Mouse (Mus musculus) hindbrain, embryonic 12.5 days (tissue): ENCODE measurements around the gene Negr1. TPM values are rescaled to one million over a fixed set of nuclear protein-coding genes. Genes with fewer than 3 reads are reported as not detected.
A peak's percentile ranks its signal among the peaks of the same experiment; 100 is the strongest.

ENCODE experiments used
- ATAC-seq: fragments of 200-750 bp; cut with Nextera tagmentation; 2 replicates; pipeline ENCODE4 v1.8.0; 2017; ENCODE audit warnings: moderate TSS enrichment; ENCODE audit not compliant: low FRiP score
- H3K27ac ChIP-seq: fragments of 300-500 bp; sonication (generic); 2 replicates; pipeline ENCODE4 v1.5.1; 2016; ENCODE audit warnings: mild to moderate bottlenecking
- H3K27me3 ChIP-seq: fragments of 300-500 bp; sonication (generic); 2 replicates; pipeline ENCODE4 v1.6.1; 2016; ENCODE audit warnings: mild to moderate bottlenecking
- H3K36me3 ChIP-seq: fragments of 300-500 bp; sonication (generic); 2 replicates; pipeline ENCODE4 v1.6.1; 2016; ENCODE audit warnings: mild to moderate bottlenecking
- H3K4me1 ChIP-seq: fragments of 300-500 bp; sonication (generic); 2 replicates; pipeline ENCODE4 v1.6.1; 2016
- H3K4me2 ChIP-seq: fragments of 300-500 bp; sonication (generic); replicated peaks from 2 replicates; pipeline ENCODE4 v1.6.1; 2016; ENCODE audit warnings: mild to moderate bottlenecking
- H3K4me3 ChIP-seq: fragments of 300-500 bp; sonication (generic); 2 replicates; pipeline ENCODE4 v1.5.1; 2016; ENCODE audit warnings: mild to moderate bottlenecking
- H3K9ac ChIP-seq: fragments of 300-500 bp; sonication (generic); 2 replicates; pipeline ENCODE4 v1.6.1; 2016; ENCODE audit warnings: mild to moderate bottlenecking, moderate library complexity
- H3K9me3 ChIP-seq: fragments of 300-500 bp; sonication (generic); replicated peaks from 2 replicates; pipeline ENCODE4 v1.6.1; 2016; ENCODE audit warnings: mild to moderate bottlenecking
- WGBS: fragments of 180-500 bp; shearing (Covaris S2); methylation state at CpG from one replicate; pipeline ENCODE4 v1.1.7; 2016; 5-methylcytosine and 5-hydroxymethylcytosine counted together
- polyA plus RNA-seq: library from polyadenylated mRNA; unstranded; fragments of >200 nt; fragmentation: Nextera tagmentation; extraction: Ambion mirVana; gene quantifications from 2 replicates; pipeline ENCODE4 v1.2.1, GENCODE M21; 2016

Negr1 gene
- polyA plus RNA-seq, 1 experiment from 2014 or later, result 15.4 TPM

DNA sequence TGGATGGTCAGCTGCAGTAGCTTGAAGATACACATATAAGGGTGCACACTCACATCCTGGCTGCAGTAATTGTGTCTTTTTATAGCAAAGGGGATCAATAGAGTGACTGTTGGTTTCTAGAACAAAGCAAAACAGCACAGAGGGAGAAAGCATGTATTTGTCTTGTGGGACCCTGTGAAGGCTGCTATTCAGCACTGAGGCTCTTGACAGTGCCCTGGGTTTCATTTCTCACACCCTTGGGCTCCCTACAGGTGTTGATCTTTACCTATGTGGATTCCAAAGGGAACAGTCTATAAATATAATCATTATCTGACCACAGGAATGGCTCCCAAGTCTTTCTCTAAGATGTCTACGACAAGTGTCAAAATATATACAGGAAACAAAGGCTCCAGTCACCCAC is 693.9 kb downstream of the Negr1 start:
- Histone ChIP-seq H3K27ac (0 out of 2 replicates have a peak overlapping the region, but pooled peaks have one; percentile 12), H3K4me2 (no peak overlapping the region), H3K9ac (no peak overlapping the region), H3K4me3 (no peak overlapping the region), H3K27me3 (no peaks in the 10 kb centered on the region), H3K4me1 (peaks cover 6% of the 10 kb centered on the region), H3K36me3 (no peaks in the 10 kb centered on the region), H3K9me3 (no peaks in the 10 kb centered on the region)
- ATAC-seq, result no peak
- 44% methylated on average over 1 of the region's 1 CpGs for WGBS

DNA sequence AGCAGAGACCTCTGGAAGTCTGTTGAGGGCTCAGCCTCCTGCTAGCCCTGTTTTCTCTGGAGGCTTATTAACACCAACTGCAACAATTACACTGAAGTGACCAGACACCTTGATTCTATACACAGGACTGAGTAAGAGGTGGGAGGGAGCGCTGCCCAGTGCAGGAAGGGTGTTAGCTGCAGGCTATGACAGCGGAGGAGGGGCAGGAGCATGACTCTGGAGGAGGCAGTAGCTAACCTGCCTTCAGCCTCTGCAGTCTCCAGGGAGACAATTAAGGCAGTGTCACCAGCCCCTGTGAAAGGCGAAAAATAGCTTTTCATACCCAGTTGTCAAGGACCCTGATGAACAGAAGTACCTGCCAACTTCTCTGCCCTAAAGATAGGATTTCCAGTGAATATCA is 694.3 kb downstream of the Negr1 start:
- no peaks in the 10 kb centered on the region for H3K9me3 ChIP-seq
- 42% methylated on average over 3 of the region's 3 CpGs for WGBS
- no peak for ATAC-seq

DNA sequence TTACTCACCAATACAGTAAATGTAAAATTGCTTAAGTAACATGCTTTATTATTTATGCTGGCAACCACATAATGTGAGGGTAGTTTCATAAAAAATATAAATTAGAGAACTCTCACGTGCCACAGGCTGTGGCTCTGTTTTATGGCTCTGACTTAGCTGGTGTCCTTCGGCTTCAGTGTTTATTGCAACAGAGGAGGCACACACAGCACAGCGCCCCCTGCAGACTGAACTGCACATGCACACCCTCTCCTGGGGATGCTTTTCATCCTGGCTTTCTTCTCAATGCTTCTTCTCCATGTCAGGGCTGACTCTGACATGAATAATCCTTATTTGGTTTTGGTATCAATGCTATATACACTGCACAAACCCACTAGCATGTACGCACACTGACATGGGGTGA is 707.1 kb downstream of the Negr1 start:
- H3K4me2 ChIP-seq, result no peak overlapping the region
- WGBS, result 66% methylated on average over 4 of the region's 4 CpGs
- H3K27me3 ChIP-seq, result no peaks in the 10 kb centered on the region
- no peak overlapping the region for H3K4me3 ChIP-seq
- H3K9me3 ChIP-seq, result no peaks in the 10 kb centered on the region
- H3K9ac ChIP-seq, result no peak overlapping the region
- no peak for ATAC-seq
- H3K27ac ChIP-seq, result no peak overlapping the region
- no peaks in the 10 kb centered on the region for H3K4me1 ChIP-seq
- H3K36me3 ChIP-seq, result no peaks in the 10 kb centered on the region

More for the DNA sequence above, 694.3 kb downstream of the Negr1 start:
- H3K4me2 ChIP-seq, result no peak overlapping the region
- H3K36me3 ChIP-seq, result no peaks in the 10 kb centered on the region
- no peaks in the 10 kb centered on the region for H3K27me3 ChIP-seq
- H3K9ac ChIP-seq, result no peak overlapping the region
- H3K4me3 ChIP-seq, result no peak overlapping the region
- peaks cover 6% of the 10 kb centered on the region for H3K4me1 ChIP-seq
- 0 out of 2 replicates have a peak overlapping the region, but pooled peaks have one; percentile 12 for H3K27ac ChIP-seq

DNA sequence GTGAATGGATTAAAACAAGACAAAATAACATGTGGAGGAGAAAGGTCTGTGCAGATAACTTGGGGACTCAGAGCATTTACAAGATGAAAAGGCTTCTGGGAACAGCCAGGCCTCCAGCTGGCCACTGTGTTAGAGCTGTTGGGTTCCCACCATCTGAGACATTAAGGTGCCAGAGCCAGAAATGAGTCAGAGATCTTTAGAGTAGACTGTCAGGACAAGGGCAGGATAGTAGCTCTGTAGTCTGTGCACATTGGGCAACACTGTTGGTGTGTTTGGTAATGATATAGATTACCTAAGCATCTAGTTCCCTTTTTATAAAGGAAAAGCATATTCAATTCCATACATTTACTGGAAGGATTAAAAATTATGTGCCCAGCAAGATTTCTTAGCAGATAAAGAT is 710.8 kb downstream of the Negr1 start:
- H3K27me3 ChIP-seq, result no peaks in the 10 kb centered on the region
- H3K4me2 ChIP-seq, result no peak overlapping the region
- no peaks in the 10 kb centered on the region for H3K4me1 ChIP-seq
- no peaks in the 10 kb centered on the region for H3K9me3 ChIP-seq
- H3K36me3 ChIP-seq, result no peaks in the 10 kb centered on the region
- H3K9ac ChIP-seq, result no peak overlapping the region
- H3K4me3 ChIP-seq, result no peak overlapping the region
- no peak overlapping the region for H3K27ac ChIP-seq
- ATAC-seq, result no peak

DNA sequence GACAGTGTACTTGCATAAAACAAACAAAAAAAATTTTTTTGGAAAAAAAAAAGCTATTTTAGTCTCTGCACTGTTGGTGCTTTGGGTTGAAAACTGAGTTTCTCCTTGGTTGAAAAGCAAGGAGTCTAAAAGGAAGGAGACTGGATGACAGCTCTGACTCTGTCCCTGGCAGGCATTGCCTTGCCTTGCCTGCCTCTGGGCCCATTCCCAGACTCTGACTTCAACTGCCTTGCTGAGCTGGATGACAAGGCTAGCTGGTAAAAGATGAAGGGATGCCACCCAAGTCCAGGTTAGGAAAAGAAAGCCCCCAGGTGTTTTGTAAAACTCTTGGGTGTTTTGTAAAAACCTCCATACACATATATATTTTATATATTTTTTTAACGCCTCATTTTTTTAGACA is 712.5 kb downstream of the Negr1 start:
- Histone ChIP-seq H3K9ac (no peak overlapping the region), H3K4me2 (no peak overlapping the region), H3K4me1 (no peaks in the 10 kb centered on the region), H3K36me3 (no peaks in the 10 kb centered on the region), H3K27ac (no peak overlapping the region), H3K9me3 (no peaks in the 10 kb centered on the region), H3K4me3 (no peak overlapping the region), H3K27me3 (no peaks in the 10 kb centered on the region)
- ATAC-seq, result no peak
- WGBS, result 89% methylated on average over 1 of the region's 1 CpGs

DNA sequence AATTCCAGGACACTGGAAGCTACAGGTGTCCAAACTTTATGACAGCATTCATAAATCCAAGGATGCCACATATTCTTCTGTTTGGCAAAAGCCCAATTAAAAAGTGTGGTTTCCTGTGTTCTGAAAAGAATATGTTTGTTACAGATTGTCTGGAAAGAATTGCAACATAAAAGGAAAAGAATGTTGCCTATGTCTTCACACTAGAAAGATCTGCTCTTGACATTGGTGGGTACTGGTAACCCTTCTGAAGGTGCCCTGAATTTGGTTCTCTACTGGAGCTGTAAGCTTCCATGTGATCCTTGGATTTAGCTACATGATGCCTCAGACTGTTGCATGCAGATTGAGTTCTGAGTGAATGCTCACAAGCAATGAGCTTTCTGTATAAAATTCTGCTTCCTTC is 718.1 kb downstream of the Negr1 start:
- Histone ChIP-seq H3K4me2 (no peak overlapping the region), H3K4me3 (no peak overlapping the region), H3K27me3 (no peaks in the 10 kb centered on the region), H3K4me1 (no peaks in the 10 kb centered on the region), H3K27ac (no peak overlapping the region), H3K9ac (no peak overlapping the region), H3K9me3 (no peaks in the 10 kb centered on the region), H3K36me3 (no peaks in the 10 kb centered on the region)
- no peak for ATAC-seq

DNA sequence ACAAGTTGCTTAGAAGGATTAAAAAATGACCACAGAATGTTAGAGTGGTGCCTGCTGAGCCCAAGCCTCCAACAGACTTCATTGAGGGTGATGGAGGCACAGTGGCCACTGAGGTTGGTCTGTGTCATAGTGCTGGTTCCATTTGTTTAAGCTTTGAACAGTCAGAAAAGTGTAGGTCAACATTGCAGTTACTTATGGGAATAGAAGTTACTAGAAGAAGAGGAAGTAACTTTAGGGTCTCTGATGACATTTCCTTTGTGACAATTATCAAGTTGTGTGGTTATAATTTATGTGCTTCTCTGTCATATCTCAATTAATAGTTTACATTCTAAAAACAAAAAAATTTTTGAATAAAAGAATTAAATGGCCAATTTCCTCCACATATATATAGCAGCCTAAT is 719.7 kb downstream of the Negr1 start:
- no peak for ATAC-seq
- Histone ChIP-seq H3K4me3 (no peak overlapping the region), H3K9ac (no peak overlapping the region), H3K4me2 (no peak overlapping the region), H3K4me1 (no peaks in the 10 kb centered on the region), H3K27ac (no peak overlapping the region), H3K9me3 (no peaks in the 10 kb centered on the region), H3K27me3 (no peaks in the 10 kb centered on the region), H3K36me3 (no peaks in the 10 kb centered on the region)

DNA sequence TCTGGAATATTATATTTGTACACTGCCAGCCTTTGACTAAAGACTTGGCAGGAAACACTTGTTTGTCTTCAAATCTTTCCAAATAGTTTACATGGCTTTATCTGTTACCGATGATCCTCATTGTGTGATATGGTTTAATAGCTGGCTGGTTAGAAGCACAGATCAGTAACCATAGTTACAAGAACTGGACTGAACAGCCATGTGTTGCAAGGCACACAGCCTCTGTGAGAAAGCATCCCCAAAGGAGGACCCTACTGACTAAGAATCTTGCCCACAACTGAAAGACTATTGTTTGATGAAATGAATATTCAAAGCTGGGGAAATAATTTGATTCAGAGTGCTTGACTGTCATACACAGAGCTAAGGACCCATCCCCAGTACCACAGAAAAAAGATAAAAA is 729.7 kb downstream of the Negr1 start:
- WGBS, result 26% methylated on average over 1 of the region's 1 CpGs
- no peak overlapping the region for H3K4me3 ChIP-seq

DNA sequence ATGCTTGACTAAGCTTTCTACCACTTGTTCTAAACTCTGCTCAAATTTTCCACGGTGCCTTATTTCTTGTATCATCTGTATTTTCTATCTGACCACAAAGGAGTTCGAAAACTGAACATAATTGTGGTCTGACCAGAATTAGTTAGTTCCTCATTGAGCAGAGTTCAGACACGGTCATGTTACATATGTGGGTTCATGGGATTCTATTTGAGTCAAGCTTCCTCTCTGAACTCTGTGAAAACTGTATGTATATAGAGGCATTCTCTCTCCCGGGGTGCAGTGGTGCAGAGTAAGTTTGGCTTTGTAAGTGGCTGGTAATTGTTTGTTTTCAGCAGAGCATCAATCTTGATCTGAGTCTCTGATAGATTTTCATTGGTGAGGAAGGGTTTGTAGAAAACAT is 735.6 kb downstream of the Negr1 start:
- H3K4me2 ChIP-seq, result no peak overlapping the region
- no peaks in the 10 kb centered on the region for H3K27me3 ChIP-seq
- ATAC-seq, result no peak

More for the DNA sequence above, 729.7 kb downstream of the Negr1 start:
- Histone ChIP-seq H3K9me3 (no peaks in the 10 kb centered on the region), H3K36me3 (no peaks in the 10 kb centered on the region), H3K4me2 (no peak overlapping the region), H3K4me1 (peaks cover 4% of the 10 kb centered on the region), H3K27me3 (no peaks in the 10 kb centered on the region), H3K9ac (no peak overlapping the region), H3K27ac (no peak overlapping the region; the same call in 1 of the 2 replicates)
- peak; percentile 90 for ATAC-seq

DNA sequence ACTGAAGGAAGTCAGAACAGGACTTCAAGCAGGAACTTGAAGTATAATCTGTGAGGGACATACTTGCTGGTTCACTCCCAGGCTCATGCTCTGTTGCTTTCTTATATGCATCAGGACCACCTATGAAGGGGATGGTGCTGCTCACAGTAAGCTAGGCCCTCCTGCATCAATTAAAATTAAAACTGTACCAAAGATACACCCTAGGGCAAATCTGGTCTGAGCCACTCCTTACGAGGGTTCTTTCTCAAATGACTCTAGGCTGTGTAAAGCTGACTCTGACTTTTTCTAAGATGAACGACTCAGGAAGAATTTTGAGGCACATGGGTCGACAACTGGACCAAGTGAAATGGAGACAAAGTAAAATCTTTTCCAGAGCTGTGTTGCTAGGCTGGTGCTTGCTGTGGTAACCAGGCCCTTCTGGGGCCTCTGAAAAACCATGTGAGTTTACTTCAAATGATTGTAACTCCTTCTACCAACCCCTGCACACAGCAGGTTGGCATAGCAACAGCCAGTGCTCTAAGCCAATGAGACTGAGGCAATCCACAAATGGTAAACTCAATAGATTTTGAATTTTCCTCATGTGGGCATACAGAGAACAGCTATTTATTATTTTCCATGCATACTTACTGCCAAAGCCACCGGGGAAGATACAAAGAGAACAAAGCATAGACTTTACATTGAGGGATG is 742.0 kb downstream of the Negr1 start:
- no peaks in the 10 kb centered on the region for H3K36me3 ChIP-seq
- H3K27me3 ChIP-seq, result no peaks in the 10 kb centered on the region
- WGBS, result 67% methylated on average over 4 of the region's 4 CpGs
- peak; percentile 50; the same call in 1 of the 2 replicates for ATAC-seq
- no peak overlapping the region for H3K4me2 ChIP-seq
- H3K9me3 ChIP-seq, result no peaks in the 10 kb centered on the region
- H3K4me3 ChIP-seq, result no peak overlapping the region
- no peak overlapping the region for H3K27ac ChIP-seq
- H3K4me1 ChIP-seq, result no peaks in the 10 kb centered on the region
- no peak overlapping the region for H3K9ac ChIP-seq

More for the DNA sequence above, 735.6 kb downstream of the Negr1 start:
- H3K36me3 ChIP-seq, result no peaks in the 10 kb centered on the region
- H3K9ac ChIP-seq, result no peak overlapping the region
- no peak overlapping the region for H3K4me3 ChIP-seq
- no peaks in the 10 kb centered on the region for H3K9me3 ChIP-seq
- H3K4me1 ChIP-seq, result no peaks in the 10 kb centered on the region
- WGBS, result 48% methylated on average over 4 of the region's 4 CpGs
- no peak overlapping the region for H3K27ac ChIP-seq

DNA sequence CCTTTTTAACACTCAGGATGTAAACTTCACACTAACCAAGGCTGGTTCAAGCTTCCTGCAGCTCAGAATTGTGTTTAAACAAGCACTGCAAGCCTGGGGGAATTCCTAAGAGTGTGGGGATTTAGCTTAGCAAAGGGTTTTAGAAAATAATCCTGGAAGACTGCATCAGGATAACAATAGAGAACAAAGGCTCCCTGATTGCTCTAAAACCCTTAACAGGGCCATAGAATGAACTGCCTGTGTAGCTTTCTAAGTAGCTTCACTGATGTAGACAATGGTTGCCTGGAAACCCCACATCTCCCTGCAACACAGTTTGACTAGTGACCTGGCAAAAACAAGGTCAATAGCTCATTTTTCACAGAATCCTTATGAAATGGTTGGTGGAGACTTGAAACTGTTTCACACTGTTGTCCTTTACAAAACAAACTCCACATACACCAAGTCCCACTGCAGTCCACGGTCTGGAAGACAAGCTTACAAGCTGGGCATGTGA is 759.5 kb downstream of the Negr1 start:
- Histone ChIP-seq H3K36me3 (no peaks in the 10 kb centered on the region), H3K9me3 (no peaks in the 10 kb centered on the region), H3K27ac (peak overlapping the region; percentile 62), H3K9ac (no peak overlapping the region), H3K4me2 (no peak overlapping the region), H3K4me3 (no peak overlapping the region), H3K27me3 (0 out of 2 replicates have a peak, but pooled peaks cover 2% of the 10 kb centered on the region), H3K4me1 (peaks cover 13% of the 10 kb centered on the region)
- 28% methylated on average over 1 of the region's 1 CpGs for WGBS
- ATAC-seq, result peak; percentile 91

DNA sequence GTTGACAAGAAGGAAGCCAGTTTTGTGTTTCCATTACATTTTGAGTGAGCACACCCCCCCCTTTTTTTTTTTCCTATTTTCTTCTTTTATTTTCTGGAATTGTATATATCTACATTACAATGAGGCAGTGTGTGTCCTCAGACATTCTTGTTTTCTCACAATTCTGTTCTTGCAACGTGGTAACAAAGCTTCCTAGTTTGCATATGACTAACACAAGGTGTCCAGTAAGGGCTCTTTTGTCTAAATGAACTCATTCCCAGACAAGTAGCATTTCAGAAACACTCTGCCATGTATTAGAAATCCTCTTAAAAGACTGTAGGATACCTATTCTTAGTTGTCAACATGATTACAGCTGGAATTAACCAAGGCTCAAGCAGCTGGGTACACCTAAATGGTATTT is 760.2 kb downstream of the Negr1 start:
- H3K4me3 ChIP-seq, result no peak overlapping the region
- no peak overlapping the region for H3K9ac ChIP-seq
- H3K36me3 ChIP-seq, result no peaks in the 10 kb centered on the region
- 0 out of 2 replicates have a peak, but pooled peaks cover 2% of the 10 kb centered on the region for H3K27me3 ChIP-seq
- no peaks in the 10 kb centered on the region for H3K9me3 ChIP-seq
- ATAC-seq, result peak; percentile 60
- H3K4me2 ChIP-seq, result no peak overlapping the region
- 20% methylated on average over 1 of the region's 1 CpGs for WGBS
- H3K27ac ChIP-seq, result no peak overlapping the region
- H3K4me1 ChIP-seq, result peaks cover 13% of the 10 kb centered on the region

DNA sequence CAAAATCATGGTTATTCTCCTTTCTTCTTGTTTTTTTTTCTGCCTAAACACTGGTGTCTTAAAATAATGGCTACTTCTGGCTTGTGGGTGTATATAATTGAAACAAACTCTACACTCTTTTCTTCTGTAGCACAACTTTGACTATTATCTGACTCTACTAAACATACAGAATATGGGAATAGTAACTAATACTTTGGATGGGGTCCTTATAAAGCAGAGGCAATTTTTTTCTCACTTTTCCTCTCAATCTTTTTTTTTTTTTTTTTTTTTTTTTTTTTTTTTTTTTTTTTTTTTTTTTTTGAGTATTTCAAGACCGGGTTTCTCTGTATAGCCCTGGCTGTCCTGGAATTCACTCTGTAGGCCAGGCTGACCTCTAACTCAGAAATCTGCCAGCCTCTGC is 772.6 kb downstream of the Negr1 start:
- no peaks in the 10 kb centered on the region for H3K36me3 ChIP-seq
- 75% methylated on average over 1 of the region's 1 CpGs for WGBS

More for the DNA sequence above, 772.6 kb downstream of the Negr1 start:
- H3K27ac ChIP-seq, result no peak overlapping the region
- ATAC-seq, result no peak
- no peak overlapping the region for H3K9ac ChIP-seq
- no peak overlapping the region for H3K4me2 ChIP-seq
- no peak overlapping the region for H3K4me3 ChIP-seq
- no peaks in the 10 kb centered on the region for H3K4me1 ChIP-seq
- no peaks in the 10 kb centered on the region for H3K27me3 ChIP-seq
- no peaks in the 10 kb centered on the region for H3K9me3 ChIP-seq
